Mouse (Mus musculus): ENCODE results near the gene Galnt3. TPM values are rescaled to one million over a fixed set of nuclear protein-coding genes. Genes with fewer than 3 reads are reported as not detected.

Galnt3 gene
- polyA plus RNA-seq, 1 experiment from 2014 or later: 0.15 TPM

DNA sequence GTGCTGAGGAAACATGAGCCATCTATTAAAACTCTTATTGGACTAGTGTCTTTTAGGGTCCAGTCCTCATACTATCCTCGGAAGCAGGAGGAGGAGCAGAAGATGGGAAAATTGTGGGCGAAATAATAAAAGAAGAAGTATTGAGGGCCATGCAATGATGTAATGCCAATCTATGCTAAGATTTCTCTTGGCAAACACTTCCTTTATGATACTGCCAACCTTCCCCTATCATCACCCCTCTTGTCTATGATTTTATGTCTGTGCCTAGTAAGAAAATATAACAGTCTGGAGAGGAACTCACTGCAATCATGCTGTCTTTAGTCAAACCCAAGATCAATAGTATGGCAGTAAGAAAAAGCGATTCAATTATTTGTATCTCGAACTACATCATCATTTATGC, 18.5 kb upstream of the Galnt3 start:
- no peak overlapping the region for H3K4me2 ChIP-seq
- H3K4me3 ChIP-seq: no peak overlapping the region
- H3K9ac ChIP-seq: no peak overlapping the region
- no peak for ATAC-seq (ENCODE audit: insufficient number of reproducible peaks, low FRiP score)
- H3K27ac ChIP-seq (ENCODE audit: poor library complexity, severe bottlenecking): no peak overlapping the region
- H3K27me3 ChIP-seq (replicated peaks): no peaks in the 10 kb centered on the region
- no peaks in the 10 kb centered on the region for H3K9me3 ChIP-seq (replicated peaks)
- no peaks in the 10 kb centered on the region for H3K36me3 ChIP-seq
- H3K4me1 ChIP-seq (replicated peaks): no peaks in the 10 kb centered on the region
- 84% methylated on average over 4 of the region's 4 CpGs for WGBS

- Histone ChIP-seq H3K4me2 (no peak overlapping the region), H3K4me3 (no peak overlapping the region), H3K27ac (ENCODE audit: poor library complexity, severe bottlenecking) (no peak overlapping the region), H3K4me1 (replicated peaks) (no peaks in the 10 kb centered on the region), H3K9me3 (replicated peaks) (no peaks in the 10 kb centered on the region), H3K36me3 (no peaks in the 10 kb centered on the region), H3K9ac (no peak overlapping the region), H3K27me3 (replicated peaks) (no peaks in the 10 kb centered on the region)
- ATAC-seq (ENCODE audit: insufficient number of reproducible peaks, low FRiP score): no peak
- 81% methylated on average over 2 of the region's 2 CpGs for WGBS
Measured at GRCm38 (mm10) chr2:66142711-66143110, 17.9 kb upstream of the Galnt3 start.

DNA sequence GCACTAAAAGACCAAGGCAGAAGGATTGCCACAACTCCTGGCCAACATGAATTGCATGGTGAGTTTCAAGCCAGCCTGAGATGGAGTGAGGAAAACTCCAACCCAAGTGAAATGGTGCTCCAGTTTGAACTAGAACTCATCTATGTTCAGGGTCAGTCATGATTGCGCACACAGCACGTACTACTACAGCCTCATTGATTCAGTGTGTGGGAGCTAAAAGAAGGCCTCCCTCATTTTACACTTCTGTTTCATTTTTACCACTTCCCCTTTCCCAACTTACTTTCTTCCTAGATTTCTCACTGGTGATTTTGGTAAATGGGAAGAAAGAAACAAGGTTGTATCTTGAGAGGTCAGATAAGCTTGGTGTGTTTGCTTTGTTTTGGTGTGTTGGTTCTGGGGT, 17.5 kb upstream of the Galnt3 start:
- H3K36me3 ChIP-seq: no peaks in the 10 kb centered on the region

DNA sequence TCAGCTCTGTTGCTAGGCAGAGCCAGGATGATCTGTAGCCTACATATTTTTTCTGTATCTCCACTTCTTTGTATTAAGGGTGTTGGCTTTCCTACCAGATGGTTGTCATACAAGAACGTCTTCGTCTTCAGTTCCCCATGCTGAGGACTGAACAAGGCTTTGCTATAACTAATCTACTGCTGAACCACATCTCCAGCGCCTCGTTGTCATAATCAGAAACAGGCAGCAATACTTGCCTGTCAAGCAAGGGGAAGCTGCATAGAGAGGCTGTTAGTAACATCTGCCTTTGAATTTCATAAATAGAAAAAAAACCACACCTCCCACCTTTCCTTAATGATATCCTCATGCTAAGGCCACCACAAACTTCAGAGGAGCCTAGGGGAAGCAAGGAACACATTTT, 15.5 kb upstream of the Galnt3 start:
- Histone ChIP-seq H3K9ac (no peak overlapping the region), H3K27me3 (replicated peaks) (no peaks in the 10 kb centered on the region), H3K36me3 (no peaks in the 10 kb centered on the region), H3K9me3 (replicated peaks) (no peaks in the 10 kb centered on the region), H3K4me2 (no peak overlapping the region), H3K4me1 (replicated peaks) (no peaks in the 10 kb centered on the region), H3K4me3 (no peak overlapping the region), H3K27ac (ENCODE audit: poor library complexity, severe bottlenecking) (no peak overlapping the region)
- ATAC-seq (ENCODE audit: insufficient number of reproducible peaks, low FRiP score): no peak
- WGBS: 67% methylated on average over 4 of the region's 4 CpGs

More for the DNA sequence above, 17.5 kb upstream of the Galnt3 start:
- Histone ChIP-seq H3K27ac (ENCODE audit: poor library complexity, severe bottlenecking) (no peak overlapping the region), H3K4me3 (no peak overlapping the region), H3K27me3 (replicated peaks) (no peaks in the 10 kb centered on the region), H3K9ac (no peak overlapping the region), H3K4me1 (replicated peaks) (no peaks in the 10 kb centered on the region), H3K4me2 (no peak overlapping the region), H3K9me3 (replicated peaks) (no peaks in the 10 kb centered on the region)
- 98% methylated on average over 2 of the region's 2 CpGs for WGBS
- ATAC-seq (ENCODE audit: insufficient number of reproducible peaks, low FRiP score): no peak

DNA sequence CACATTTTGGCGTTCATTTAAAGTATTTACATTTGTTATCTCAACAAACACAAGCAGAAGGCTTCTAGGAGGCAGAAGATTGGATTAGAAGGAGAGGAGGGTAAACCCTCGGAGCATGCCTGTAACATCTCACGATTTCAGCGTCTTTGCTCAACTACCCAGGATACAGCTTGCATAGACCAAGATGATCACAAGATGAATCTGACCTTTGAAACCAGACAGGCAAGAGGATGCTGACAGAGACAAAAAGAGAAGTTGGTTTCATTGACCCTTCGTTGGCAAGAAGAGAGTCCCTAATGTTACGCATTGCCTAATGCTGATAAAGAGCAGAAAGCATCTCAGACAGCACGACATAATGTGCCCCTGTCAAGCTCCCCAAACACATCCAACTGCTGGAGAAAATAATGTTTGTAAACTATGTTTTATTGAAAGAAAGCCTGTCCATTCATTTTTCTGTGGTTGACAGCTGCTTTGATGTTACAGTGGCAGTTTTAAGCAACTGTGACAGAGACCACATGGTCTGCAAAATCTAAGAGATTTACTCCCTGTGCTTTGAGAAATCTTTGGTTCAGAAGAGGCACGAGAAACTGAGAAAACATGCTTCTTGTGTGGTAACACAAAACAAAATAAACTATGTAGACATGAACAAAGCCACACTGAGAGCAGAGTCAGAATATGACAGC, 7.2 kb upstream of the Galnt3 start:
- 55% methylated on average over 8 of the region's 8 CpGs for WGBS
- no peak overlapping the region for H3K4me3 ChIP-seq
- ATAC-seq (ENCODE audit: insufficient number of reproducible peaks, low FRiP score): no peak

DNA sequence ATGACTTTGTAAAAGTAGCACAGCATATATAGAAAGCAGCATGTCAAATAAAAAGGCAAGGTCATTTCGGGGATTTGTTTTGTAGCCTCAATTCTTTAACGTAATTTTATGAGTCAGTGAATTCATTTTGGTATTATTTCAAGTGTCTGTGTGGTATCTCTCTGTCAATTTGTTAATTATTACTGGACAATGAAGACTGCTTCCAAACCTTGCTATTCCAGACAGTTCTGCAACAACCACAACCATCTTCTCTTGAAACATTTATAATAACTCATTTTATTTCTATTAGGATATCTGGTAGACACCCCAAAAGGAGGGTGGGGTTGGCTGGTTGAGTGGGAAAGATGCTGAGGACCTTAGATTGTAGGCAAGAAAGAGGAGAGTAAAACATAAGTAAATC, 4.1 kb upstream of the Galnt3 start:
- peaks cover 8% of the 10 kb centered on the region for H3K4me1 ChIP-seq (replicated peaks)
- no peak overlapping the region for H3K27ac ChIP-seq (ENCODE audit: poor library complexity, severe bottlenecking)
- H3K9ac ChIP-seq: no peak overlapping the region
- 82% methylated on average over 2 of the region's 2 CpGs for WGBS
- no peaks in the 10 kb centered on the region for H3K9me3 ChIP-seq (replicated peaks)
- H3K36me3 ChIP-seq: no peaks in the 10 kb centered on the region
- H3K27me3 ChIP-seq (replicated peaks): peaks cover 27% of the 10 kb centered on the region
- ATAC-seq (ENCODE audit: insufficient number of reproducible peaks, low FRiP score): no peak
- H3K4me3 ChIP-seq: no peak overlapping the region
- no peak overlapping the region for H3K4me2 ChIP-seq

More for the DNA sequence above, 7.2 kb upstream of the Galnt3 start:
- H3K27ac ChIP-seq (ENCODE audit: poor library complexity, severe bottlenecking): no peak overlapping the region
- 0 out of 2 replicates have a peak, but pooled peaks cover 2% of the 10 kb centered on the region for H3K27me3 ChIP-seq (replicated peaks)
- H3K4me2 ChIP-seq: no peak overlapping the region
- H3K9me3 ChIP-seq (replicated peaks): no peaks in the 10 kb centered on the region
- H3K9ac ChIP-seq: no peak overlapping the region
- H3K4me1 ChIP-seq (replicated peaks): no peaks in the 10 kb centered on the region
- no peaks in the 10 kb centered on the region for H3K36me3 ChIP-seq

- H3K9ac ChIP-seq: no peak overlapping the region
- H3K4me2 ChIP-seq: no peak overlapping the region
- H3K4me3 ChIP-seq: no peak overlapping the region
- no peaks in the 10 kb centered on the region for H3K36me3 ChIP-seq
- no peaks in the 10 kb centered on the region for H3K9me3 ChIP-seq (replicated peaks)
- peaks cover 35% of the 10 kb centered on the region for H3K27me3 ChIP-seq (replicated peaks)
- peaks cover 11% of the 10 kb centered on the region for H3K4me1 ChIP-seq (replicated peaks)
- no peak for ATAC-seq (ENCODE audit: insufficient number of reproducible peaks, low FRiP score)
- WGBS: 87% methylated on average over 1 of the region's 1 CpGs
- no peak overlapping the region for H3K27ac ChIP-seq (ENCODE audit: poor library complexity, severe bottlenecking)
Measured at GRCm38 (mm10) chr2:66127541-66127940, 2.7 kb upstream of the Galnt3 start.

GRCm38 (mm10) chr2:66126936-66127335, 2.1 kb upstream of the Galnt3 start:
- H3K9ac ChIP-seq: no peak overlapping the region
- H3K27ac ChIP-seq (ENCODE audit: poor library complexity, severe bottlenecking): no peak overlapping the region
- 83% methylated on average over 4 of the region's 4 CpGs for WGBS
- peaks cover 39% of the 10 kb centered on the region for H3K27me3 ChIP-seq (replicated peaks)
- H3K4me2 ChIP-seq: no peak overlapping the region
- no peaks in the 10 kb centered on the region for H3K36me3 ChIP-seq
- H3K4me3 ChIP-seq: no peak overlapping the region
- peaks cover 11% of the 10 kb centered on the region for H3K4me1 ChIP-seq (replicated peaks)
- no peaks in the 10 kb centered on the region for H3K9me3 ChIP-seq (replicated peaks)
- ATAC-seq (ENCODE audit: insufficient number of reproducible peaks, low FRiP score): no peak

GRCm38 (mm10) chr2:66123756-66124589, 821 bp downstream of the Galnt3 start:
- Histone ChIP-seq H3K27me3 (replicated peaks) (peaks cover 47% of the 10 kb centered on the region), H3K4me1 (replicated peaks) (peaks cover 11% of the 10 kb centered on the region), H3K9ac (peak overlapping the region; percentile 68), H3K36me3 (no peaks in the 10 kb centered on the region), H3K4me3 (peak overlapping the region; percentile 91), H3K9me3 (replicated peaks) (no peaks in the 10 kb centered on the region), H3K27ac (ENCODE audit: poor library complexity, severe bottlenecking) (no peak overlapping the region), H3K4me2 (peak overlapping the region; percentile 100)
- under 1% methylated on average over 55 of the region's 57 CpGs for WGBS
- peak; percentile 45 for ATAC-seq (ENCODE audit: insufficient number of reproducible peaks, low FRiP score)

GRCm38 (mm10) chr2:66117686-66118085, 7.1 kb downstream of the Galnt3 start:
- Histone ChIP-seq H3K4me2 (no peak overlapping the region), H3K27me3 (replicated peaks) (peaks cover 14% of the 10 kb centered on the region), H3K9ac (no peak overlapping the region), H3K4me3 (no peak overlapping the region), H3K36me3 (no peaks in the 10 kb centered on the region), H3K27ac (ENCODE audit: poor library complexity, severe bottlenecking) (no peak overlapping the region), H3K4me1 (replicated peaks) (0 out of 2 replicates have a peak, but pooled peaks cover 3% of the 10 kb centered on the region), H3K9me3 (replicated peaks) (no peaks in the 10 kb centered on the region)
- WGBS: 65% methylated on average over 3 of the region's 3 CpGs
- ATAC-seq (ENCODE audit: insufficient number of reproducible peaks, low FRiP score): no peak

DNA sequence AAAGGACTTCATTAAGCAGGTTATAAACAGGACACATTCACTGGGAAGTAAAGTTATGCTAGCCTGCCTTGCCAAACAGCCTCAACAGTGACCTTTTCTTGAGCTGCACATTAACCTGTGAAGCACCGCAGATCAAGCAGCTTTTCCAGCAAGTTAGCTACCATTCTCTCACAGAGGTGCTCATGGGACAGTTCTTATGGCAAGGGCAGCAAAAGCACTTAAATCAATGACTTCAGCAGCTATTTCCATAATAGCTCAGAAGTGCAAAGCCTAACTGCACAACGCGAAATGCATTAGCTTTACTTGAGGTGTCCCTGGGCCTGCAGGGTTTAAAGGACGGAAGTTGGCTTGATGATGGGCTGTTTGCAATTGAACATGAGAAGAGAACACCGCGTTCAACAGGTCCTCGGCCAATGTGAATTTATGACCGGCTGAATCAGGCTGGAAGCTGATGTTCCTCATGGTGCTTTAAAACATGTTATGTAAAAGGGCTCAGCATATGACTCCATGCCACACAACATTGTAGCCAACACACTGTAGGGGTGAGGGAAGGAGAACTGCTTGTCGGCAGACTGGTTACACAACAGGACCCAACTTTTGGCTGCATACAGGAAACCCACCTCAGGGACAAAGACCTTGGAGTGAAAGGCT, 16.8 kb downstream of the Galnt3 start:
- H3K9ac ChIP-seq: no peak overlapping the region
- no peak for ATAC-seq (ENCODE audit: insufficient number of reproducible peaks, low FRiP score)
- no peak overlapping the region for H3K4me3 ChIP-seq
- no peaks in the 10 kb centered on the region for H3K27me3 ChIP-seq (replicated peaks)
- no peaks in the 10 kb centered on the region for H3K36me3 ChIP-seq
- H3K4me1 ChIP-seq (replicated peaks): no peaks in the 10 kb centered on the region
- H3K9me3 ChIP-seq (replicated peaks): no peaks in the 10 kb centered on the region
- 93% methylated on average over 9 of the region's 9 CpGs for WGBS
- H3K27ac ChIP-seq (ENCODE audit: poor library complexity, severe bottlenecking): no peak overlapping the region
- no peak overlapping the region for H3K4me2 ChIP-seq
